Mouse (Mus musculus): Measurements from ENCODE around the gene Prss44. TPM values are rescaled to one million over a fixed set of nuclear protein-coding genes. Genes with fewer than 3 reads are reported as not detected.

Gene Prss44
- polyA plus RNA-seq, 1 experiment from 2014 or later = not detected

Other genes starting within 250 kb of the Prss44 start
- gene Nradd, start 189.5 kb upstream of the Prss44 start, polyA plus RNA-seq (2015; fragmentation: Nextera tagmentation; extraction: Ambion mirVana) = 30.1 and 35.4 TPM in 2 replicates
- gene Nbeal2, start 159.8 kb upstream of the Prss44 start, polyA plus RNA-seq (2015; fragmentation: Nextera tagmentation; extraction: Ambion mirVana) = 5.5 and 6.4 TPM in 2 replicates
- 110 and 115 TPM in 2 replicates for gene Ccdc12, start 157.5 kb upstream of the Prss44 start, polyA plus RNA-seq (2015; fragmentation: Nextera tagmentation; extraction: Ambion mirVana)
- 0.56 and 2.0 TPM in 2 replicates for gene Myl3, start 72.1 kb upstream of the Prss44 start, polyA plus RNA-seq (2015; fragmentation: Nextera tagmentation; extraction: Ambion mirVana)
- gene Pth1r, start 66.8 kb upstream of the Prss44 start, polyA plus RNA-seq (2015; fragmentation: Nextera tagmentation; extraction: Ambion mirVana) = 8.7 and 9.2 TPM in 2 replicates
- gene Prss42, start 15.8 kb upstream of the Prss44 start, polyA plus RNA-seq (2015; fragmentation: Nextera tagmentation; extraction: Ambion mirVana) = not detected in 2 replicates
- not detected in 2 replicates for gene Prss43, start 12.7 kb downstream of the Prss44 start, polyA plus RNA-seq (2015; fragmentation: Nextera tagmentation; extraction: Ambion mirVana)
- not detected in 2 replicates for gene Prss45, start 20.6 kb downstream of the Prss44 start, polyA plus RNA-seq (2015; fragmentation: Nextera tagmentation; extraction: Ambion mirVana)
- gene Prss46, start 30.5 kb downstream of the Prss44 start, polyA plus RNA-seq (2015; fragmentation: Nextera tagmentation; extraction: Ambion mirVana) = not detected in 2 replicates
- gene Prss50, start 44.0 kb downstream of the Prss44 start, polyA plus RNA-seq (2015; fragmentation: Nextera tagmentation; extraction: Ambion mirVana) = 0.20 TPM in 1 of 2 replicates, not detected in the other
- gene Als2cl, start 65.9 kb downstream of the Prss44 start, polyA plus RNA-seq (2015; fragmentation: Nextera tagmentation; extraction: Ambion mirVana) = 1.2 and 2.0 TPM in 2 replicates
- 2.7 and 3.1 TPM in 2 replicates for gene Tmie, start 66.1 kb downstream of the Prss44 start, polyA plus RNA-seq (2015; fragmentation: Nextera tagmentation; extraction: Ambion mirVana)
- gene Fam240a, start 102.9 kb downstream of the Prss44 start, polyA plus RNA-seq (2015; fragmentation: Nextera tagmentation; extraction: Ambion mirVana) = not detected in 2 replicates
- gene Tdgf1, start 132.2 kb downstream of the Prss44 start, polyA plus RNA-seq (2015; fragmentation: Nextera tagmentation; extraction: Ambion mirVana) = not detected in 2 replicates
- 0.42 and 1.0 TPM in 2 replicates for gene Lrrc2, start 137.6 kb downstream of the Prss44 start, polyA plus RNA-seq (2015; fragmentation: Nextera tagmentation; extraction: Ambion mirVana)
- gene Rtp3, start 176.6 kb downstream of the Prss44 start, polyA plus RNA-seq (2015; fragmentation: Nextera tagmentation; extraction: Ambion mirVana) = not detected in 2 replicates
- gene Ltf, start 205.3 kb downstream of the Prss44 start, polyA plus RNA-seq (2015; fragmentation: Nextera tagmentation; extraction: Ambion mirVana) = 1.4 and 1.9 TPM in 2 replicates
- gene Ccrl2, start 243.5 kb downstream of the Prss44 start, polyA plus RNA-seq (2015; fragmentation: Nextera tagmentation; extraction: Ambion mirVana) = 1.1 and 1.2 TPM in 2 replicates

Measured in midbrain, embryonic 15.5 days (tissue).